Mouse (Mus musculus) forebrain, embryonic 14.5 days (tissue): Measurements from ENCODE around the gene Nfix. TPM values are rescaled to one million over a fixed set of nuclear protein-coding genes. Genes with fewer than 3 reads are reported as not detected.
A peak's percentile ranks its signal among the peaks of the same experiment; 100 is the strongest.

Experiments used
- ATAC-seq: fragments of 200-750 bp; cut with Nextera tagmentation; 2 replicates; pipeline ENCODE4 v1.8.0; 2017; ENCODE audit warnings: mild to moderate bottlenecking, moderate library complexity
- DNase-seq: peaks from one replicate; pipeline ENCODE4 v3.0.0-alpha.2; 2015; ENCODE audit warnings: low spot score
- H3K27ac ChIP-seq: fragments of 300-500 bp; sonication (generic); 2 replicates; pipeline ENCODE4 v1.5.1; 2014; ENCODE audit warnings: low read depth, mild to moderate bottlenecking, control low read depth, low read length, moderate library complexity
- H3K27me3 ChIP-seq: fragments of 300-500 bp; sonication (generic); replicated peaks from 2 replicates; pipeline ENCODE4 v1.6.1; 2014; ENCODE audit warnings: low read length, control low read depth, mixed read lengths; ENCODE audit not compliant: control insufficient read depth, insufficient read depth
- H3K36me3 ChIP-seq: fragments of 300-500 bp; sonication (generic); 2 replicates; pipeline ENCODE4 v1.6.1; 2014; ENCODE audit warnings: low read length, control low read depth; ENCODE audit not compliant: control insufficient read depth, insufficient read depth
- H3K4me1 ChIP-seq: fragments of 300-500 bp; sonication (generic); 2 replicates; pipeline ENCODE4 v1.6.1; 2014; ENCODE audit warnings: antibody characterized with exemption, low read length, control low read depth; ENCODE audit not compliant: control insufficient read depth, insufficient read depth
- H3K4me2 ChIP-seq: fragments of 300-500 bp; sonication (generic); 2 replicates; pipeline ENCODE4 v1.6.1; 2014; ENCODE audit warnings: mild to moderate bottlenecking, control low read depth, low read length
- H3K4me3 ChIP-seq: fragments of 300-500 bp; sonication (generic); 2 replicates; pipeline ENCODE4 v1.5.1; 2014; ENCODE audit warnings: low read depth, low read length, control low read depth
- H3K9ac ChIP-seq: fragments of 300-500 bp; sonication (generic); 2 replicates; pipeline ENCODE4 v1.6.1; 2014; ENCODE audit warnings: mild to moderate bottlenecking, low read length, control low read depth, moderate library complexity
- H3K9me3 ChIP-seq: fragments of 300-500 bp; sonication (generic); replicated peaks from 2 replicates; pipeline ENCODE4 v1.6.1; 2016; ENCODE audit warnings: low read length, control low read depth, mixed read lengths; ENCODE audit not compliant: control insufficient read depth
- WGBS: fragments of 180-500 bp; shearing (Covaris S2); extraction: QIAGEN DNeasy Blood & Tissue Kit; methylation state at CpG from one replicate; pipeline ENCODE4 v1.1.7; 2014; 5-methylcytosine and 5-hydroxymethylcytosine counted together
- polyA plus RNA-seq: library from polyadenylated mRNA; unstranded; fragments of >200 nt; fragmentation: Nextera tagmentation; extraction: Ambion mirVana; gene quantifications from 2 replicates; pipeline ENCODE4 v1.2.1, GENCODE M21; 2014

The Nfix gene
- polyA plus RNA-seq, 1 experiment from 2014 or later = 237 TPM

GRCm38 (mm10) chr8:84658951-84659350 is 141.2 kb downstream of the Nfix start:
- Histone ChIP-seq H3K27ac (no peak overlapping the region), H3K9ac (no peak overlapping the region), H3K4me3 (no peak overlapping the region), H3K4me1 (peaks cover 46% of the 10 kb centered on the region), H3K4me2 (no peak overlapping the region), H3K27me3 (no peaks in the 10 kb centered on the region), H3K9me3 (no peaks in the 10 kb centered on the region), H3K36me3 (no peaks in the 10 kb centered on the region)
- DNase-seq (no peak), ATAC-seq (no peak)
- WGBS = 62% methylated on average over 1 of the region's 1 CpGs

GRCm38 (mm10) chr8:84657680-84658079 is 142.5 kb downstream of the Nfix start:
- DNase-seq = no peak
- H3K27me3 ChIP-seq = no peaks in the 10 kb centered on the region
- no peak for ATAC-seq
- peaks cover 39% of the 10 kb centered on the region for H3K4me1 ChIP-seq
- H3K4me2 ChIP-seq = no peak overlapping the region
- H3K9ac ChIP-seq = no peak overlapping the region
- H3K36me3 ChIP-seq = no peaks in the 10 kb centered on the region
- 35% methylated on average over 4 of the region's 4 CpGs for WGBS
- H3K27ac ChIP-seq = no peak overlapping the region; the same call in 1 of the 2 replicates
- H3K4me3 ChIP-seq = no peak overlapping the region
- H3K9me3 ChIP-seq = no peaks in the 10 kb centered on the region

- ATAC-seq = no peak
- H3K9ac ChIP-seq = no peak overlapping the region
- H3K27me3 ChIP-seq = no peaks in the 10 kb centered on the region
- no peaks in the 10 kb centered on the region for H3K9me3 ChIP-seq
- no peak overlapping the region for H3K4me3 ChIP-seq
- no peak for DNase-seq
- no peak overlapping the region for H3K4me2 ChIP-seq
- H3K27ac ChIP-seq = peak overlapping the region; percentile 63; the same call in 1 of the 2 replicates
- peaks cover 39% of the 10 kb centered on the region for H3K4me1 ChIP-seq
- no peaks in the 10 kb centered on the region for H3K36me3 ChIP-seq
Measured at GRCm38 (mm10) chr8:84657203-84657602, 142.9 kb downstream of the Nfix start.

GRCm38 (mm10) chr8:84656641-84657126 is 143.5 kb downstream of the Nfix start:
- Histone ChIP-seq H3K4me2 (peak overlapping the region; percentile 51), H3K27ac (peak overlapping the region; percentile 63; the same call in 1 of the 2 replicates), H3K9ac (peak overlapping the region; percentile 54), H3K9me3 (no peaks in the 10 kb centered on the region), H3K27me3 (no peaks in the 10 kb centered on the region), H3K36me3 (no peaks in the 10 kb centered on the region), H3K4me1 (peaks cover 37% of the 10 kb centered on the region), H3K4me3 (peak overlapping the region; percentile 17)
- DNase-seq = peak; percentile 37
- no peak for ATAC-seq
- 4% methylated on average over 23 of the region's 23 CpGs for WGBS

DNA sequence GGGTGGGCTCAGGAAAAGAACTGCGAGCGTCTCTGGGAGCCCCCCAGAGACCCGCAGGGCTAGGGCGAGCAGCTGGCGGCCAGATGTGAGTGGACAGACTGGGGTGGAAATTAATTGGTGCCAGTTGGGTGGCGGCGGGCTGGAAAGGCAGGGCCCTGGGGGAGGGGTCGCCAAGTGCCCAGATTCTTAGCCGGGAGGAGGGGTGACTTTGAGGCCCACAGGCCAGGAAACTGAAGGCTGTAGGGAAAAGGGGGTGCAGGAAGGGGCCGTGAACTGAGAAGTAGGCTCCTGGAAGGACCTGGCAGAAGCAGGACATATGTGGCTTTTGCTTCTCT is 144.0 kb downstream of the Nfix start:
- H3K4me1 ChIP-seq = peaks cover 32% of the 10 kb centered on the region
- H3K9ac ChIP-seq = peak overlapping the region; percentile 54
- peak; percentile 23 for DNase-seq
- no peak for ATAC-seq
- peak overlapping the region; percentile 63 for H3K27ac ChIP-seq
- peak overlapping the region; percentile 51 for H3K4me2 ChIP-seq
- WGBS = 4% methylated on average over 10 of the region's 10 CpGs
- peak overlapping the region; percentile 17 for H3K4me3 ChIP-seq
- H3K36me3 ChIP-seq = no peaks in the 10 kb centered on the region
- no peaks in the 10 kb centered on the region for H3K27me3 ChIP-seq
- no peaks in the 10 kb centered on the region for H3K9me3 ChIP-seq

- Histone ChIP-seq H3K9ac (peak overlapping the region; percentile 54), H3K4me1 (peaks cover 28% of the 10 kb centered on the region), H3K27ac (peak overlapping the region; percentile 63), H3K36me3 (no peaks in the 10 kb centered on the region), H3K27me3 (no peaks in the 10 kb centered on the region), H3K9me3 (no peaks in the 10 kb centered on the region), H3K4me2 (peak overlapping the region; percentile 51), H3K4me3 (peak overlapping the region; percentile 17)
- ATAC-seq (peak; percentile 71), DNase-seq (peak; percentile 75)
- 1% methylated on average over 15 of the region's 15 CpGs for WGBS
Measured at GRCm38 (mm10) chr8:84655336-84656190, 144.6 kb downstream of the Nfix start.

GRCm38 (mm10) chr8:84654597-84654996 is 145.5 kb downstream of the Nfix start:
- peaks cover 20% of the 10 kb centered on the region for H3K4me1 ChIP-seq
- ATAC-seq = no peak
- DNase-seq = no peak
- 40% methylated on average over 4 of the region's 4 CpGs for WGBS
- H3K9me3 ChIP-seq = no peaks in the 10 kb centered on the region
- H3K27ac ChIP-seq = no peak overlapping the region
- H3K4me3 ChIP-seq = no peak overlapping the region
- H3K27me3 ChIP-seq = no peaks in the 10 kb centered on the region
- no peak overlapping the region for H3K9ac ChIP-seq
- H3K36me3 ChIP-seq = no peaks in the 10 kb centered on the region
- no peak overlapping the region for H3K4me2 ChIP-seq

DNA sequence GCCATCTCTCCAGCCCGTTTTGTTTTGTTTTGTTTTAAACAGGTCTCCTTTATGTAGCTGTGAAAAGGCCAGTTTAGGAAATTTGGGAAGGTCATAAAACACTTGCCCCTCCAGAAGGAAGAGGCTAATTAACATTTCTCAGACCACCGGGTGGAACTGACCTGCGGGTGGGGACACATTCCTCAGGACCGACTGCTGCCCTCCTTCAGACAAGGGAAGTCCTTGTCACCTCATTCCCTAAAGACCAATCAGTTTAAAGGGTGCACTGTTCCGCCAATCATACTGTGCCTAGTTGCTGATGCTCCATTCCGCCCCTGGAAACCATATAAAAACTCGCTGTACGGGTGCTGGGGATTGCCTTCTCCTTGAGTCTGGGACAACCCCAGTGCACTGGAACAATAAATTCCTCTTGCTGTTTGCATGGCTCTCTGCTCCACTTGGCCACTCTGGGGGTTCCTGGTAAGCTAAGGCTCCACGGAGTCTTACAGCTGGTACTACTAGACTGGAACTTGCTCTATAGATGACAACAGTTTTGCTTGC is 147.0 kb downstream of the Nfix start:
- ATAC-seq = no peak
- no peak for DNase-seq
- H3K9ac ChIP-seq = no peak overlapping the region
- no peaks in the 10 kb centered on the region for H3K9me3 ChIP-seq
- H3K4me3 ChIP-seq = no peak overlapping the region
- H3K4me2 ChIP-seq = no peak overlapping the region
- no peaks in the 10 kb centered on the region for H3K27me3 ChIP-seq
- 73% methylated on average over 9 of the region's 9 CpGs for WGBS
- H3K4me1 ChIP-seq = peaks cover 20% of the 10 kb centered on the region
- H3K36me3 ChIP-seq = no peaks in the 10 kb centered on the region
- H3K27ac ChIP-seq = no peak overlapping the region

DNA sequence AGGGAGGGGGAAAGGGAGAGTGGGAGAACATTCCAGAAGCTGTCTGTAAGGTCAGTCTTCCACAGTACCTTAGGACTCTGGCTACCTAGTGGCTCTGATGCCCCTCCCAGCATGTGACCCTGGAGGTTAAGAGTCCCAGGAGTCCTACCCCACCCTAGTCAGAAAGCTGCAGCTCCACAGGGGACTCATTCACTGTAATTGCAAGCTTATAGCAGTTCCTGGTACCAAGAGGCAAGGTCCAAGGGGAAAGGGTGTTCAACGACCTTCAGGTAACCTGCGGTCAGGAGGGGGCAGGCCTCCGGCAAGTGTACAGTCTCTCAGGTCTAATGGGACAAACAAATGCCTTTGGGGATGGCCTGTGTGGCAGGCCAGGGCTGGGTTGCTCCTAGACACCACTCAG is 149.9 kb downstream of the Nfix start:
- Histone ChIP-seq H3K9ac (no peak overlapping the region), H3K4me2 (no peak overlapping the region), H3K9me3 (no peaks in the 10 kb centered on the region), H3K4me3 (no peak overlapping the region), H3K27ac (no peak overlapping the region), H3K4me1 (peaks cover 2% of the 10 kb centered on the region; the same call in 1 of the 2 replicates), H3K36me3 (no peaks in the 10 kb centered on the region), H3K27me3 (no peaks in the 10 kb centered on the region)
- WGBS = 42% methylated on average over 3 of the region's 3 CpGs
- ATAC-seq = no peak
- DNase-seq = no peak
